Mouse (Mus musculus): ENCODE measurements around the gene Slc25a5. TPM values are rescaled to one million over a fixed set of nuclear protein-coding genes. Genes with fewer than 3 reads are reported as not detected.
"Not testable (repeated sequence)": the region's sequence is repeated elsewhere in the genome, so short reads cannot be mapped to it uniquely, and the experiment has no call there.

Slc25a5 gene
- total and polyA plus RNA-seq, 2 experiments from 2014 or later: 1,635 to 1,760 TPM

DNA sequence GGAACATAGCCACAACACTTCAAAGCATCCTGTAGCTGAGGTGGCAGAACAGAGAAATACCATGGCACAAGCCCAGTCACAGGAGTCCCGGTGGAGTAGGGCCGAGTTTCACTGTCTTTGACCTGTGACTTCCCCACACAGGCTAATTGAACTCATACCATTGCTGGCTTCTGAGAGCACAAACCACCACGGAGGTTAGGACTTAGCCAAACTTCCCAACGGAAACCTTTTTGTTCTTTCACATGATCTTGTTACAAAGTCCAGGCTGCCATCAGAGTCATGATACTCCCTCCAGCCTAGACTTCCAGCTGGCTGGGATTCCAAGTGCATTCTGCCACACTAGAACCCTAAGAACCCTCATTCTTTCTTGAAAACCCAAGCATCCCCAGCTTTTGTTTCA, 17.8 kb upstream of the Slc25a5 start:
- no peaks in the 10 kb centered on the region for H3K9me3 ChIP-seq (replicated peaks; ENCODE audit: control insufficient read depth, low read length)
- DNase-seq (ENCODE audit: low spot score): no peak
- no peaks in the 10 kb centered on the region for H3K4me1 ChIP-seq (ENCODE audit: control insufficient read depth, insufficient read depth)
- H3K27me3 ChIP-seq (ENCODE audit: control insufficient read depth, insufficient read depth, low read length): no peaks in the 10 kb centered on the region
- H3K4me3 ChIP-seq (ENCODE audit: low read depth, low read length): no peak overlapping the region
- H3K36me3 ChIP-seq (replicated peaks; ENCODE audit: control insufficient read depth, insufficient read depth, low read length): no peaks in the 10 kb centered on the region
- 65% methylated on average over 4 of the region's 4 CpGs for WGBS
- no peak overlapping the region for H3K9ac ChIP-seq (replicated peaks; ENCODE audit: low read depth, low read length)
- no peak for ATAC-seq (ENCODE audit: insufficient read depth, low read depth)
- H3K4me2 ChIP-seq (ENCODE audit: low read depth, low read length): no peak overlapping the region
- TF ChIP-seq CTCF (IDR thresholded peaks at IDR 0.05; ENCODE audit: low read depth) (no peak), EP300 (IDR thresholded peaks at IDR 0.05; ENCODE audit: low read depth) (no peak)
- H3K27ac ChIP-seq (ENCODE audit: low read depth): no peak overlapping the region

DNA sequence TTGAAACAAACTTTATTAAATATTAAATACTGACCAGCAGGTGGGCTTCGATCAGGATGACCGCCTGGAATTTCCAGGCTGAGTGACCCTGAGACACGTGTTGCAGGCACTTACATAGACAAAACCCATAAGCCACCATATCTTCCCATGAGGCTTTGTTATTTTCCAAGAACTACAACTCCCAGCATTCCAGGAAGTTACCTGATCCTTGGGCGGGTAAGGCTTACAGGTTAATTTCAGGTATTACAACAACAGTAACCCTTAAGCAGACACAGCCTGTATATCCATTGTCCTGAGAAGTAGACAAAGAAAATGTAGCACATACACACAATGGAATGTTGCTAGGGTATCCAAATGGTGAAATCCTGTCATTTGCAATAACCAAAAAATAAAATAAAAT, 6.1 kb upstream of the Slc25a5 start:
- no peaks in the 10 kb centered on the region for H3K36me3 ChIP-seq (replicated peaks; ENCODE audit: control insufficient read depth, insufficient read depth, low read length)
- no peaks in the 10 kb centered on the region for H3K4me1 ChIP-seq (ENCODE audit: control insufficient read depth, insufficient read depth)
- H3K27ac ChIP-seq (ENCODE audit: low read depth): no peak overlapping the region
- DNase-seq (ENCODE audit: low spot score): no peak
- ATAC-seq (ENCODE audit: insufficient read depth, low read depth): no peak
- no peaks in the 10 kb centered on the region for H3K9me3 ChIP-seq (replicated peaks; ENCODE audit: control insufficient read depth, low read length)
- H3K27me3 ChIP-seq (ENCODE audit: control insufficient read depth, insufficient read depth, low read length): no peaks in the 10 kb centered on the region
- no peak overlapping the region for H3K4me3 ChIP-seq (ENCODE audit: low read depth, low read length)
- 65% methylated on average over 4 of the region's 4 CpGs for WGBS
- TF ChIP-seq CTCF (IDR thresholded peaks at IDR 0.05; ENCODE audit: low read depth) (no peak), EP300 (IDR thresholded peaks at IDR 0.05; ENCODE audit: low read depth) (no peak)
- H3K9ac ChIP-seq (replicated peaks; ENCODE audit: low read depth, low read length): no peak overlapping the region
- no peak overlapping the region for H3K4me2 ChIP-seq (ENCODE audit: low read depth, low read length)

DNA sequence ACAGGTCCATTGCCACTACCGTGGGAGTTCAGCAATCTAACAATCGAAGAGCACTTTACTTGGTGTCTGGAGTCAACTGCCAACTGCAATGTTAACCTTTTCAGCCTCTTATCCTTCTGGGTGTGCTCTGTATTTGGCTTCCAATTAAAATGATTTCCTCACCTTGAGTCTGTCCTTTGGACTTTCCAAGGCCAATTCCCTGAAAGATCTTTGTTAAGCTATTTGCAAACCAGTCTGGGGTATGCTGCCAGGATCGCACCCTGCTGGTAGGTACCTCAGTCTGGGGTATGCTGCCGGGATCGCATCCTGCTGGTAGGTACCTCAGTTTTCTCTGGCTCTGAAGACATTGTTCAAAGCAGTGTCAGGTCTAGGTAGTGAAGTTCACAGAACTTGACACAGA, 880 bp upstream of the Slc25a5 start:
- Histone ChIP-seq H3K4me1 (ENCODE audit: control insufficient read depth, insufficient read depth) (no peaks in the 10 kb centered on the region), H3K9ac (replicated peaks; ENCODE audit: low read depth, low read length) (no peak overlapping the region), H3K4me3 (ENCODE audit: low read depth, low read length) (no peak overlapping the region), H3K27me3 (ENCODE audit: control insufficient read depth, insufficient read depth, low read length) (no peaks in the 10 kb centered on the region), H3K9me3 (replicated peaks; ENCODE audit: control insufficient read depth, low read length) (no peaks in the 10 kb centered on the region), H3K36me3 (replicated peaks; ENCODE audit: control insufficient read depth, insufficient read depth, low read length) (peaks cover 10% of the 10 kb centered on the region), H3K4me2 (ENCODE audit: low read depth, low read length) (no peak overlapping the region), H3K27ac (ENCODE audit: low read depth) (0 out of 2 replicates have a peak overlapping the region, but pooled peaks have one; percentile 96)
- DNase-seq (ENCODE audit: low spot score): no peak
- 64% methylated on average over 5 of the region's 5 CpGs for WGBS
- ATAC-seq (ENCODE audit: insufficient read depth, low read depth): no peak
- TF ChIP-seq CTCF (IDR thresholded peaks at IDR 0.05; ENCODE audit: low read depth): no peak
- TF ChIP-seq EP300 (IDR thresholded peaks at IDR 0.05; ENCODE audit: low read depth): no peak

DNA sequence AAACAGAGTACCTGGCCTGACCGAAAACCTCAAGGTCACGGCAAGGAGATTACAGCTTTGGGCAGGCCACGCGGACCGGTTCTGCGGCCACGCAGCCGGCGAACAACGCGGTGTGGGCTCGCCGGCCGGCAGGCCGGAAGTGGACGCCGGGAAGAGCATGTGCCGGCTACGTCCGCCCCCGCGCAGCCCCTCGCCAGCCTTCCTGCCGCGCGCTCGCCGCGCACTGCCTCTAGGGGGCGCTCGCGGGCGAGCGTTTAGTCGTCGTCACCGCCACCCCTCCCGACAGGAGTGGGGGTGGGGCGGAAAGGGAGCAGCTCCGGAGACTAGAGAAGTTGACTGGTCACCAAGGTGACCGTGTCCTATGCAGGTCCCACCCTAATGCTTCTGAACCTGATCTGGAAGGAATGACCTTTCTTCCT, 721 bp downstream of the Slc25a5 start:
- H3K36me3 ChIP-seq (replicated peaks; ENCODE audit: control insufficient read depth, insufficient read depth, low read length): peaks cover 10% of the 10 kb centered on the region
- WGBS: 9% methylated on average over 41 of the region's 41 CpGs
- ATAC-seq (ENCODE audit: insufficient read depth, low read depth) (peak; percentile 85), DNase-seq (ENCODE audit: low spot score) (peak; percentile 71)
- H3K4me1 ChIP-seq (ENCODE audit: control insufficient read depth, insufficient read depth): no peaks in the 10 kb centered on the region
- peak overlapping the region; percentile 61 for H3K4me2 ChIP-seq (ENCODE audit: low read depth, low read length)
- peak overlapping the region; percentile 96 for H3K27ac ChIP-seq (ENCODE audit: low read depth)
- no peaks in the 10 kb centered on the region for H3K9me3 ChIP-seq (replicated peaks; ENCODE audit: control insufficient read depth, low read length)
- H3K9ac ChIP-seq (replicated peaks; ENCODE audit: low read depth, low read length): peak overlapping the region; percentile 81
- peak; percentile 78 for TF ChIP-seq CTCF (IDR thresholded peaks at IDR 0.05; ENCODE audit: low read depth)
- TF ChIP-seq EP300 (IDR thresholded peaks at IDR 0.05; ENCODE audit: low read depth): peak; percentile 61
- peak overlapping the region; percentile 79 for H3K4me3 ChIP-seq (ENCODE audit: low read depth, low read length)
- no peaks in the 10 kb centered on the region for H3K27me3 ChIP-seq (ENCODE audit: control insufficient read depth, insufficient read depth, low read length)

DNA sequence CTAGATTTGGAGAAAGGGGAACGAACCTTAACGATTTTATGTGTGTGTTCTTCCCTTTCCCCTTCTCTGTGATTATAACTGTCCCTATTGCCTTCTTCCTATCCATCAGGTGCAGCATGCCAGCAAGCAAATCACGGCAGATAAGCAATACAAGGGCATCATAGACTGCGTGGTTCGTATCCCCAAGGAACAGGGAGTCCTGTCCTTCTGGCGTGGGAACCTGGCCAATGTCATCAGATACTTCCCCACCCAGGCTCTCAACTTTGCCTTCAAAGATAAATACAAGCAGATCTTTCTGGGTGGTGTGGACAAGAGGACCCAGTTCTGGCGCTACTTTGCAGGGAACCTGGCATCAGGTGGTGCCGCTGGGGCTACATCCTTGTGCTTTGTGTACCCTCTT, 1.3 kb downstream of the Slc25a5 start:
- not testable (repeated sequence) for ATAC-seq (ENCODE audit: insufficient read depth, low read depth); H3K9me3 ChIP-seq (replicated peaks; ENCODE audit: control insufficient read depth, low read length); H3K27me3 ChIP-seq (ENCODE audit: control insufficient read depth, insufficient read depth, low read length); DNase-seq (ENCODE audit: low spot score); H3K4me1 ChIP-seq (ENCODE audit: control insufficient read depth, insufficient read depth)
- WGBS: 45% methylated on average over 8 of the region's 8 CpGs
- Histone ChIP-seq H3K4me2 (ENCODE audit: low read depth, low read length) (peak overlapping the region; percentile 61), H3K4me3 (ENCODE audit: low read depth, low read length) (peak overlapping the region; percentile 79), H3K9ac (replicated peaks; ENCODE audit: low read depth, low read length) (peak overlapping the region; percentile 28; the same call in 1 of the 2 replicates), H3K36me3 (replicated peaks; ENCODE audit: control insufficient read depth, insufficient read depth, low read length) (peaks cover 10% of the 10 kb centered on the region), H3K27ac (ENCODE audit: low read depth) (peak overlapping the region; percentile 96; the same call in 1 of the 2 replicates)

DNA sequence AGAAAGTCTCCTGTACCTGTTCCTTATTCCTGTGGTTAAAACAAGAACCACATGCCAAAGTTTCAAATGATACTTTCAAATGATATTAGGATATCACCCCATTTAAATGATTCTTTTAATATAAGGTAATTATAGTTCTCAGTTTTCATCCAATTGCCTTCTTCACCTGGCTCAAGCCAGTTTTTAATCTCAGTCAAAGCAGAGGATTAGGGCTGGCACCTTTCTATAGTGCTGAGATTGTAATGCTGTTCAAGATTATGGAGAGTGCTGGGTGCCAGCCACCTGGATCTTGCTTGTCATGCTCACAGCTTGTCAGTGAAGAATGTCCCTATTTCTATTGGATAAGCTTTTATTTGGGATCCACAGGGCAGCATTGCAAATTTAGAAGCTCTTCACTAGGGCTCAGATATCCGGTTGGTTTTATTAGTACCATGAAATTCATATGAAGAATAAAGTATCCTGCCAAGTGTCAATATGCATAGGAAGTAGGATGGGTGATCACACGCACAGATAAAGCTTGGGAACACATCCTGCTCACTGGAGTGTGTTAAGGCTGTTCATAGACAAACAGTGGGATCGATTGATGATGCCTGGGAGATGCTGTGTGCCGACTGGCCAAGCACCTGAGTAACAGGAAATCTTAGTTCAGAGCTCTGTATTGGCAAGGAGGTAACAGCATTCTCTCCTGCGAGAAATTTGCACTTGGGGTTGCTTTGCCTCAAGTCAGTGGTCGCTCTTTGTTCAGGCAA, 3.9 kb downstream of the Slc25a5 start:
- Histone ChIP-seq H3K27me3 (ENCODE audit: control insufficient read depth, insufficient read depth, low read length) (no peaks in the 10 kb centered on the region), H3K9ac (replicated peaks; ENCODE audit: low read depth, low read length) (no peak overlapping the region)
- WGBS: 39% methylated on average over 6 of the region's 6 CpGs

More for the DNA sequence above, 3.9 kb downstream of the Slc25a5 start:
- Histone ChIP-seq H3K9me3 (replicated peaks; ENCODE audit: control insufficient read depth, low read length) (no peaks in the 10 kb centered on the region), H3K4me1 (ENCODE audit: control insufficient read depth, insufficient read depth) (no peaks in the 10 kb centered on the region), H3K36me3 (replicated peaks; ENCODE audit: control insufficient read depth, insufficient read depth, low read length) (peaks cover 10% of the 10 kb centered on the region), H3K27ac (ENCODE audit: low read depth) (no peak overlapping the region), H3K4me3 (ENCODE audit: low read depth, low read length) (no peak overlapping the region), H3K4me2 (ENCODE audit: low read depth, low read length) (no peak overlapping the region)
- TF ChIP-seq EP300 (IDR thresholded peaks at IDR 0.05; ENCODE audit: low read depth): no peak
- no peak for TF ChIP-seq CTCF (IDR thresholded peaks at IDR 0.05; ENCODE audit: low read depth)
- no peak for DNase-seq (ENCODE audit: low spot score)
- ATAC-seq (ENCODE audit: insufficient read depth, low read depth): no peak
